Mouse (Mus musculus): ENCODE measurements around the gene Osbpl7. TPM values are rescaled to one million over a fixed set of nuclear protein-coding genes. Genes with fewer than 3 reads are reported as not detected.

Gene Osbpl7
- polyA plus RNA-seq, 1 experiment: 9.1 TPM

DNA sequence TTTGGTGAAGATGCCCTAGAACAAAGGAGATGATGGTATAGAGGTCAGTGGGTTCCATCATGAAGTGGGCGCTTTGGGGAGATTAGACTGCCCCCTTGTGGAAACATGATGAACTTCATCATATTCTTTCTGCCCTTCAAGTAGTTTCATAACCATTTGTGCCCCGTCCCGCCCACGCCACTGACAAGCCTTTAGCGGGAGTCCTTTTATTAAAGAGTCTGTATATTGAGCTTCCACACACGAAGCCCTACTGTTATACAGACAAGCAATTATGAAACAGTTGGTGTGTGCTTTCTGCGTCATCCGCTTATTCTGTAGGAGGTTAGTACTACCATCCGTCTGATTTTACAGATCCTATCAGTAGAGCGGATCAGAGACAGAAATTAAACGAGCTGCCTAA is 32.5 kb downstream of the Osbpl7 start:
- H3K9ac ChIP-seq (ENCODE audit: low read depth, poor library complexity, severe bottlenecking): no peak overlapping the region
- TF ChIP-seq EP300 (IDR thresholded peaks at IDR 0.05; ENCODE audit: insufficient read depth, low read depth, low read length) (no peak), CTCF (IDR thresholded peaks at IDR 0.05; ENCODE audit: low read depth, low read length) (peak; percentile 40)
- H3K36me3 ChIP-seq (ENCODE audit: control insufficient read depth, insufficient read depth, low read length, poor library complexity, severe bottlenecking): no peaks in the 10 kb centered on the region
- no peak overlapping the region for H3K4me3 ChIP-seq (ENCODE audit: low read depth, low read length)
- H3K27me3 ChIP-seq (ENCODE audit: control insufficient read depth, insufficient read depth, low read length, poor library complexity, severe bottlenecking): no peaks in the 10 kb centered on the region
- H3K4me1 ChIP-seq (ENCODE audit: control insufficient read depth, insufficient read depth, low read length): peaks cover 2% of the 10 kb centered on the region
- H3K27ac ChIP-seq (ENCODE audit: insufficient read depth, low read length): no peak overlapping the region
- H3K9me3 ChIP-seq (replicated peaks; ENCODE audit: control insufficient read depth, insufficient read depth, low read length, poor library complexity, severe bottlenecking): no peaks in the 10 kb centered on the region

DNA sequence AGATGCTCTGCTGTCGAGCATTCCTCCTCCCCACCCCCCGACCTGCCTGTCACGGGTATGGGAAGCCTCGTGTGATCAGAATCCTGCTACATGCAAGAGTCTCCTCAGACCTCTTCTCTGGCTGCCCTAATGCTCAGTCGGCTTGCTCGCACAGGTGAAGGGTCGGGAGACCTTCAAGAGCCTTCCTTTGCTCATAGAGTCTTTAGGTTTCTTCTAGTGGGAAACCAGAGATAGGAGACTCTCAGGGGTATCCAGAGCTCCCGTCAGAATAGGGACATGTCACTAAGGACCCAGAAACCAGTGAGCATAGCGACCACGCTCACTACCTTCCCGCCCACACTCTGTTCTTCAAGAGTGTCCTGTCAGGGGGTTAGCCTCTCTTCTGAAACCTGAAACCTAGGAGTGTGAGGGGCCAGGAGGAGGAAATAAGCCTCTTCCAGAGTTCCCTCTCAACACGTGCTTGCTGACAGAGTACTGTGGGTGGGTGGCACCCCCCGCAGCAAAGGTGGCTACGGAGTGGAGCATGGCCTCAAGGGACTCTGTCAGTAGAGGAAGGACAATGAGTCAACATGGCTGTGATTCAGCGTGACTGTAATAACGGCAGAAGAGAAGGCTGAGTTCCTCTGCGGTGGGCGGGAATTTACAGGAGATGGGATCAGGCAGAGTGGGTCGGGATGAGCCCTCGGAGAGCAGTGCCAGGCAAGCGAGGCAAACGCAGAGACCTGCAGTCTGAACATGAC is 33.1 kb downstream of the Osbpl7 start:
- Histone ChIP-seq H3K4me3 (ENCODE audit: low read depth, low read length) (no peak overlapping the region), H3K27ac (ENCODE audit: insufficient read depth, low read length) (no peak overlapping the region), H3K4me1 (ENCODE audit: control insufficient read depth, insufficient read depth, low read length) (peaks cover 2% of the 10 kb centered on the region), H3K9ac (ENCODE audit: low read depth, poor library complexity, severe bottlenecking) (no peak overlapping the region), H3K27me3 (ENCODE audit: control insufficient read depth, insufficient read depth, low read length, poor library complexity, severe bottlenecking) (no peaks in the 10 kb centered on the region), H3K9me3 (replicated peaks; ENCODE audit: control insufficient read depth, insufficient read depth, low read length, poor library complexity, severe bottlenecking) (no peaks in the 10 kb centered on the region), H3K36me3 (ENCODE audit: control insufficient read depth, insufficient read depth, low read length, poor library complexity, severe bottlenecking) (no peaks in the 10 kb centered on the region)
- no peak for TF ChIP-seq CTCF (IDR thresholded peaks at IDR 0.05; ENCODE audit: low read depth, low read length)
- no peak for TF ChIP-seq EP300 (IDR thresholded peaks at IDR 0.05; ENCODE audit: insufficient read depth, low read depth, low read length)
- no peak for TF ChIP-seq POLR2A (IDR thresholded peaks at IDR 0.05; ENCODE audit: insufficient read depth, low read length)

DNA sequence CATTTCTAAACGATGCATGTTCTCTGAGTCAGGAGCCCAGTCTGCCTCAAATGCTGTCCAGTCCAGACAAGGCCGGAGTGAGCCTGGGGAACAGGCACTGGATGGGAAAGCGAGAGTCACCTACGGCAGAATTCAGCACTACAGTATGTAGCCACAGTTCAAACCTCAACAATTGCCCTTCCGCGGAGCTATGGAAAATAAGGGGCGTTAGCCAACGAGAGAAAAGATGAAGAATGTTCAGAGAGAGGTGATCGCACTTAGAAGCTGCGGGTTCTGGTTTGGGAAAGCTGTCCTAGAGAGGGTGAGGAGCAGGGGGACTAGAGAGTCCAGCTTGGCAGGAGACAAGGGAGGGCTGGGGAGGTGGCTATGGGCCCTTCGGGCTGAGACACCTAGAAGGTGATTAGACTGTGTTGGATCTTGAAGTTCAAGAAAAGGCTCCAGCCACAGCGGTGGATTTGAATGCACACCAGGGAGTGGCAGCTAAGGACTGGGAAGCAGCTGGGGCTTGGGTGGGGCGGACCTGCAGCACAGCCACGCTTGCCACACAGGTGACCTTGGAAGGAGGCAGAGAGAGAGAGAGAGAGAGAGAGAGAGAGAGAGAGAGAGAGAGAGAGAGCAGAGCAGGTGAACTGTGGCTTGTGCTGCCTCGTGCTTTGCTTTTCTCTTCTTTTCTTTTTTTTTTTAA is 34.5 kb downstream of the Osbpl7 start:
- Histone ChIP-seq H3K27me3 (ENCODE audit: control insufficient read depth, insufficient read depth, low read length, poor library complexity, severe bottlenecking) (no peaks in the 10 kb centered on the region), H3K9ac (ENCODE audit: low read depth, poor library complexity, severe bottlenecking) (no peak overlapping the region), H3K4me3 (ENCODE audit: low read depth, low read length) (no peak overlapping the region), H3K4me1 (ENCODE audit: control insufficient read depth, insufficient read depth, low read length) (peaks cover 2% of the 10 kb centered on the region), H3K27ac (ENCODE audit: insufficient read depth, low read length) (no peak overlapping the region), H3K36me3 (ENCODE audit: control insufficient read depth, insufficient read depth, low read length, poor library complexity, severe bottlenecking) (no peaks in the 10 kb centered on the region), H3K9me3 (replicated peaks; ENCODE audit: control insufficient read depth, insufficient read depth, low read length, poor library complexity, severe bottlenecking) (no peaks in the 10 kb centered on the region)
- TF ChIP-seq CTCF (IDR thresholded peaks at IDR 0.05; ENCODE audit: low read depth, low read length): no peak
- no peak for TF ChIP-seq POLR2A (IDR thresholded peaks at IDR 0.05; ENCODE audit: insufficient read depth, low read length)
- TF ChIP-seq EP300 (IDR thresholded peaks at IDR 0.05; ENCODE audit: insufficient read depth, low read depth, low read length): no peak

DNA sequence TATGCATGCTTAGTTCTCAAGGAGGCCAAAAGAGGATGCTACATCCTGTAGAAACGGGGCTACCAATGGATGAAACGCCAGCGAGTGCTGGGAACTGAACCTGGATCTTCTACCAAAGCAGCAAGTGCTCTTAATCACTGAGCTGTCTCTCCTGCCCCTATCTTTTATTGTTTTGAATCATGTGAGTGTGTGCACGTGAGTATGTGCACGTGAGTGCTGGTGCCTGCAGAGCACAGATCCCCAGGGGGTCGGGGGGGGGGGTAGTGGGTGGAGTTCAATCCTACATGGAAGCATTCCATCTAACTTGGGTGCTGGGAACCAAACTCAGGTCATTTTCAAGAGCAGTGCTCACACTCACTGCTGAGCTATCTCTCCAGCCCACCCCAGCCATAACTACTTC is 35.9 kb downstream of the Osbpl7 start:
- no peaks in the 10 kb centered on the region for H3K36me3 ChIP-seq (ENCODE audit: control insufficient read depth, insufficient read depth, low read length, poor library complexity, severe bottlenecking)
- H3K4me1 ChIP-seq (ENCODE audit: control insufficient read depth, insufficient read depth, low read length): peaks cover 2% of the 10 kb centered on the region
- no peaks in the 10 kb centered on the region for H3K9me3 ChIP-seq (replicated peaks; ENCODE audit: control insufficient read depth, insufficient read depth, low read length, poor library complexity, severe bottlenecking)
- TF ChIP-seq POLR2A (IDR thresholded peaks at IDR 0.05; ENCODE audit: insufficient read depth, low read length) (no peak), CTCF (IDR thresholded peaks at IDR 0.05; ENCODE audit: low read depth, low read length) (no peak), EP300 (IDR thresholded peaks at IDR 0.05; ENCODE audit: insufficient read depth, low read depth, low read length) (no peak)
- no peak overlapping the region for H3K27ac ChIP-seq (ENCODE audit: insufficient read depth, low read length)
- H3K27me3 ChIP-seq (ENCODE audit: control insufficient read depth, insufficient read depth, low read length, poor library complexity, severe bottlenecking): no peaks in the 10 kb centered on the region
- H3K9ac ChIP-seq (ENCODE audit: low read depth, poor library complexity, severe bottlenecking): no peak overlapping the region
- no peak overlapping the region for H3K4me3 ChIP-seq (ENCODE audit: low read depth, low read length)

DNA sequence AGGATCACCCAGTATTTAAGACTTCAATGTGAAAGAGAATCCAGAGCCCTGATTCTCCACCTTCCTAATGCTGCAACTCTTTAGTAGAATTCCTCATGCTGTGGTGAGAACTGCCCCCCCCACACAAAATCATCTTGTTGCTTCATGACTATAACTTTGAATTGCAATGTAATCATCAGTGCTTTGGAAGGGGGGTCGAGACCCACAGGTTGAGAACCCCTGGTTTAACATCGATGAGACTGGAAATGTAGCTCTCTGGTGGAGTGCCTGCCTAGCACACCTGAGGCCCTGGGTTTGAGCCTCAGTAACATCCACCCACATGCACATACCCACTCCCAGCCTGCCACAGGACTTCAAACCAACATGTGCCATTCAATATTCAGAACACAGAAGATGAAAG is 44.2 kb downstream of the Osbpl7 start:
- Histone ChIP-seq H3K36me3 (ENCODE audit: control insufficient read depth, insufficient read depth, low read length, poor library complexity, severe bottlenecking) (no peaks in the 10 kb centered on the region), H3K9ac (ENCODE audit: low read depth, poor library complexity, severe bottlenecking) (no peak overlapping the region), H3K4me3 (ENCODE audit: low read depth, low read length) (no peak overlapping the region), H3K27ac (ENCODE audit: insufficient read depth, low read length) (no peak overlapping the region), H3K27me3 (ENCODE audit: control insufficient read depth, insufficient read depth, low read length, poor library complexity, severe bottlenecking) (no peaks in the 10 kb centered on the region), H3K9me3 (replicated peaks; ENCODE audit: control insufficient read depth, insufficient read depth, low read length, poor library complexity, severe bottlenecking) (no peaks in the 10 kb centered on the region), H3K4me1 (ENCODE audit: control insufficient read depth, insufficient read depth, low read length) (no peaks in the 10 kb centered on the region)
- TF ChIP-seq POLR2A (IDR thresholded peaks at IDR 0.05; ENCODE audit: insufficient read depth, low read length): no peak
- no peak for TF ChIP-seq EP300 (IDR thresholded peaks at IDR 0.05; ENCODE audit: insufficient read depth, low read depth, low read length)
- TF ChIP-seq CTCF (IDR thresholded peaks at IDR 0.05; ENCODE audit: low read depth, low read length): no peak

DNA sequence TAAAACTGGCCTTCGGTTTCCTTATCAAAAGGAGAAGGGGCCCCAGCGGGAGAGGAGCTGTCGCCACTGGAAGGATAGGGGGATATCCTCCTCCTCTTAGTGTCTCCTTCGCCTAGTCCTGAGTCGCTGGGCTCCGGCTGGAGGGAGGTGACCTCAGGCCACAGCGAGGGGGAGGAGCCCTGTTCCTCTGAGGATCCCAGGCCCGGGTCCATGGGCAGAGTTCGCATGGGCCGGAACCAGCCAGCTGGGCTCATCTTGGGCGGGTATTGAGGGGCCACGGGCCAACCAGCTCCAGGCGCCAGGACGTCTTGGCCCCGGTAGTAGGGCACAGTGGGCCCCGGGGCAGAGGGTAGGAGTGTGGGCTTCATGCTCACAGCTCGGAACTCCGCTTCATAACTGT is 48.4 kb downstream of the Osbpl7 start:
- Histone ChIP-seq H3K27me3 (ENCODE audit: control insufficient read depth, insufficient read depth, low read length, poor library complexity, severe bottlenecking) (no peaks in the 10 kb centered on the region), H3K9ac (ENCODE audit: low read depth, poor library complexity, severe bottlenecking) (0 out of 2 replicates have a peak overlapping the region, but pooled peaks have one; percentile 12), H3K4me3 (ENCODE audit: low read depth, low read length) (peak overlapping the region; percentile 12), H3K27ac (ENCODE audit: insufficient read depth, low read length) (no peak overlapping the region), H3K36me3 (ENCODE audit: control insufficient read depth, insufficient read depth, low read length, poor library complexity, severe bottlenecking) (no peaks in the 10 kb centered on the region), H3K9me3 (replicated peaks; ENCODE audit: control insufficient read depth, insufficient read depth, low read length, poor library complexity, severe bottlenecking) (no peaks in the 10 kb centered on the region), H3K4me1 (ENCODE audit: control insufficient read depth, insufficient read depth, low read length) (no peaks in the 10 kb centered on the region)
- TF ChIP-seq EP300 (IDR thresholded peaks at IDR 0.05; ENCODE audit: insufficient read depth, low read depth, low read length): no peak
- no peak for TF ChIP-seq CTCF (IDR thresholded peaks at IDR 0.05; ENCODE audit: low read depth, low read length)
- TF ChIP-seq POLR2A (IDR thresholded peaks at IDR 0.05; ENCODE audit: insufficient read depth, low read length): no peak
